Mouse (Mus musculus) limb, embryonic 11.5 days (tissue): Measurements from ENCODE around the gene Prr11. TPM values are rescaled to one million over a fixed set of nuclear protein-coding genes. Genes with fewer than 3 reads are reported as not detected.

ENCODE experiments used
- ATAC-seq: fragments of 200-750 bp; cut with Nextera tagmentation; 2 replicates; pipeline ENCODE4 v1.8.0; 2017; ENCODE audit warnings: low read depth; ENCODE audit not compliant: insufficient number of reproducible peaks, low FRiP score, low TSS enrichment
- DNase-seq: peaks from one replicate; pipeline ENCODE4 v3.0.0-alpha.2; 2015; ENCODE audit warnings: low spot score
- H3K27ac ChIP-seq: fragments of 300-500 bp; sonication (generic); replicated peaks from 2 replicates; pipeline ENCODE4 v1.5.1; 2014; ENCODE audit warnings: low read depth, mild to moderate bottlenecking, low read length
- H3K27me3 ChIP-seq: fragments of 300-500 bp; sonication (generic); 2 replicates; pipeline ENCODE4 v1.6.1; 2014; ENCODE audit warnings: mild to moderate bottlenecking, low read length, mixed read lengths; ENCODE audit not compliant: control insufficient read depth, insufficient read depth
- H3K36me3 ChIP-seq: fragments of 300-500 bp; sonication (generic); 2 replicates; pipeline ENCODE4 v1.6.1; 2014; ENCODE audit warnings: mild to moderate bottlenecking, low read length, moderate library complexity, mixed read lengths; ENCODE audit not compliant: control insufficient read depth, insufficient read depth
- H3K4me1 ChIP-seq: fragments of 300-500 bp; sonication (generic); 2 replicates; pipeline ENCODE4 v1.6.1; 2014; ENCODE audit warnings: low read length, mixed read lengths; ENCODE audit not compliant: control insufficient read depth, insufficient read depth
- H3K4me2 ChIP-seq: fragments of 300-500 bp; sonication (generic); 2 replicates; pipeline ENCODE4 v1.6.1; 2014; ENCODE audit warnings: low read depth, mild to moderate bottlenecking, moderate library complexity; ENCODE audit not compliant: severe bottlenecking
- H3K4me3 ChIP-seq: fragments of 300-500 bp; sonication (generic); 2 replicates; pipeline ENCODE4 v1.5.1; 2014; ENCODE audit warnings: low read depth, low read length
- H3K9ac ChIP-seq: fragments of 300-500 bp; sonication (generic); 2 replicates; pipeline ENCODE4 v1.6.1; 2014; ENCODE audit warnings: mild to moderate bottlenecking, low read length
- H3K9me3 ChIP-seq: fragments of 300-500 bp; sonication (generic); 2 replicates; pipeline ENCODE4 v1.6.1; 2016; ENCODE audit warnings: low read length; ENCODE audit not compliant: control insufficient read depth
- WGBS: fragments of 180-500 bp; shearing (Covaris S2); extraction: QIAGEN DNeasy Blood & Tissue Kit; methylation state at CpG from one replicate; pipeline ENCODE4 v1.1.7; 2014; 5-methylcytosine and 5-hydroxymethylcytosine counted together
- microRNA counts: library from miRNA; unstranded; fragments of <30 nt; microRNA quantifications from one replicate; lab custom pipeline; 2016
- microRNA-seq: library from miRNA; unstranded; fragments of <30 nt; microRNA quantifications from one replicate; pipeline ENCODE4, GENCODE M21; 2016
- polyA plus RNA-seq: library from polyadenylated mRNA; unstranded; fragments of >200 nt; fragmentation: Nextera tagmentation; extraction: Ambion mirVana; gene quantifications from 2 replicates; pipeline ENCODE4 v1.2.1, GENCODE M21; 2014

Prr11 gene
- polyA plus RNA-seq, 1 experiment from 2014 or later: 18.9 TPM

GRCm38 (mm10) chr11:87039307-87039963 is 69.1 kb downstream of the Prr11 start:
- Histone ChIP-seq H3K9ac (no peak overlapping the region), H3K4me1 (no peaks in the 10 kb centered on the region), H3K36me3 (no peaks in the 10 kb centered on the region), H3K27me3 (no peaks in the 10 kb centered on the region), H3K27ac (no peak overlapping the region), H3K4me3 (no peak overlapping the region), H3K4me2 (no peak overlapping the region), H3K9me3 (no peaks in the 10 kb centered on the region; the same call in 1 of the 2 replicates)
- ATAC-seq (no peak), DNase-seq (no peak)
- WGBS: 73% methylated on average over 9 of the region's 9 CpGs

MicroRNAs within 50 kb of the gene (microRNA counts, 519-probe panel; counts per million panel counts)
- 5,058 counts per million, percentile 83 among the panel's probes with 10 or more counts for microRNA mmu-miR-301a (lab: Ali Mortazavi, UCI)

Small RNA genes lying within 50 kb of the gene (microRNA-seq; reads per million reads assigned to microRNA genes)
- 1,748 reads per million, percentile 80 among the genes with 10 or more reads in this experiment for gene Mir301

Other genes starting within 250 kb of the Prr11 start
- gene Ypel2, start 115.0 kb downstream of the Prr11 start, polyA plus RNA-seq: 7.0 and 7.2 TPM in 2 replicates
- 25.6 and 27.1 TPM in 2 replicates for gene Gdpd1, start 34.6 kb downstream of the Prr11 start, polyA plus RNA-seq
- gene Smg8, start 21.9 kb downstream of the Prr11 start, polyA plus RNA-seq: 33.4 and 35.2 TPM in 2 replicates
- 120 and 123 TPM in 2 replicates for gene Ska2, start 526 bp upstream of the Prr11 start, polyA plus RNA-seq
- 39.1 and 39.5 TPM in 2 replicates for gene Trim37, start 18.4 kb upstream of the Prr11 start, polyA plus RNA-seq